Mouse (Mus musculus): ENCODE measurements around the gene Mphosph6.
A peak's percentile ranks its signal among the peaks of the same experiment; 100 is the strongest.

The Mphosph6 gene

GRCm38 (mm10) chr8:117768971-117769370 lies 32.8 kb downstream of the Mphosph6 start:
- DNase-seq: no peak

DNA sequence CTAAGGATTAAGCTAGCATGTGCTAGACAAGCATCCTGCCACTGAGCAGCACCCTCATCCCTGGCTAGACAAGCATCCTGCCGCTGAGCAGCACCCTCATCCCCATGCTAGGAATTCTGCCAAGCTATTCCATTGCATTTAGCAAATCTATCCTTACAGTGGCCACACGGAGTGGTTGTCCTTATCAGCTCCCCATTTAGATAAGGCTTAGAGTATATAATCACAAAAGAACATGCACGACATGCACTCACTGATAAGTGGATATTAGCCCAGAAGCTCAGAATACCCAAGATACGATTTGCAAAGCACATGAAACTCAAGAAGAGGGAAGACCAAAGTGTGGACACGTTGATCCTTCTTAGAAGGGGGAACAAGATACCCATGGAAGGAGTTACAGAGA lies 35.8 kb downstream of the Mphosph6 start:
- no peak for DNase-seq

- DNase-seq: no peak
Observed at GRCm38 (mm10) chr8:117764625-117765024, 37.1 kb downstream of the Mphosph6 start.

GRCm38 (mm10) chr8:117762776-117763175 lies 39.0 kb downstream of the Mphosph6 start:
- no peak for DNase-seq

- no peak for DNase-seq
Observed at GRCm38 (mm10) chr8:117757900-117758299, 43.8 kb downstream of the Mphosph6 start.

DNA sequence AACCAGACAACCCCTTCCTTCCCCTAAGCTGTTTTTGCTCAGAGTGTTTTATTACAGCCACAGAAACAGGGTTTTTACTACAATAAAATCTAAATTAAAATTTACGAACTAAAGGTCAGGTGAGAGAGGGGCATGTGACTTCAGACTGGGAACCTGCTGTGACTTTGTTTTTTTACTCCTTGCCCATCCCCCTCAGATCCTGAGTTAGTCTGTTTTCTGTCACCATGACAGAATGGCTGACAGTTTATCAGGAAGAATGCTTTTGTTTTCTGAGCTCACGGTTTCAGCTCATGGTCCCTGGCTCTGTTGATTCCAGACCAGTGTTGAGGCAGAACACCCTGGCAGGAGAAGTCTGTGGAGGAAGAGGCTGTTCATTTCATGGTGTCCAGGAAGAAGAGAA lies 52.3 kb downstream of the Mphosph6 start:
- no peak for DNase-seq

GRCm38 (mm10) chr8:117747886-117748730 lies 53.6 kb downstream of the Mphosph6 start:
- DNase-seq: no peak

DNA sequence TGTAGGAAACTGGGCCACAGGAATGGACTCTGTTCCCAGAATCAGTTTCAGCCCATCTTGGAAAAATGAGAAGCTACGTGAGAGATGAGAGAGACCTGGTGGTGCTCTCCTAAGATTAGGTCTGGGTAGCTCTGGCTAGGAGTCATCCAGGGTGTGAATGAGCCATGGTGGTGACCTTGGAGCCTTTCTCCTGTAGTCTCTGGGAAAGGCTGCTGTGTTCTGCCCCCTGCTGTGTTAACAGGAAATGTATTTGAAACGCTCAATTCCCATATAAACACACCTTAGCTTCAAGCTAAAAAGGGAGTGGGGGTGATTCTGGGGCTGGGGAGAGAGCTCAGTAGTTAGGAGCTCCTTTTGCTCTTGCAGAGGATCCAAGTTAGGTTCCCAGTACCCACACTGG lies 54.3 kb downstream of the Mphosph6 start:
- no peak for DNase-seq

DNA sequence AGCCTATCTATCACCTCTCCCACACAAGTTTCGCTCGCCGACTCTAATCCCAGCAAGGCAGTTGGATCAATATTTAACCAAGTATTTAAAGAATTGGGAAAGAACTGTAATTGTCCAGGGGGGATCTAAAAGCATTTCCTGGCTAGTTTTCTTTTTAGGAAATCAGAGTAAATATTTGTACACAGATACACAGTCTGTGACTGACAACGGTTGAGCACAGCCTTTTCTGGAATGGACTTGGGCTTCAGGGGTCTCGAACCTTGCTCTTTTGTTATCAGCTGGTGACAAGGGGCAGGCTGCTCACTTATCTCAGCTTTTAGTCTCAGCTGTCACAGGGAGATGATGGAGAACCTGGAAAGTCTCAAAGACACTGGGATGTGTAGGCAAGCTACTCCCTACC lies 55.1 kb downstream of the Mphosph6 start:
- DNase-seq: no peak

GRCm38 (mm10) chr8:117742431-117743012 lies 59.2 kb downstream of the Mphosph6 start:
- DNase-seq: peak; percentile 79 to 87
